Mouse (Mus musculus): ENCODE measurements at regions not wholly inside any gene's neighbourhood (a gene's known extent, or its start where the extent isn't known, plus 50 kb on each side); places are given as distances from the start of the nearest gene placed in this dataset.

DNA sequence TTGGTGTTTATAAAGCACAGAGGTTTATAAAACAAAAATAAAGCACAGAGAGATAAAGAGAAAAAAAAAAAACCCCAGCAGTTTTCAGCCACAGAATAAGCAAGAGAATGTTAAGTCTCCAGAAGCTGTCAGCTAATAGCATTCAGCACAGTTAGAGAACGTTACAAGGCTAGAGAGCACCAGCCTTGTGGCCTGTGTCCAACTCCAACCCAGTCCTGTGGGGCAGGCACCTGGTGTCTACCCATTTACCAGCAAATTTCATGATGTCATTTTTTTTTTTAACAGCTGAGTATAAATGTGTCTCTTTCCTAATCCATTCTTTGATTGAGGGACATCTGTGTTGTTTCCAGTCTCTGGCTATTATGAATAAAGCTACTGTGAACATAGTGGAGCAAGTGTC is 686.7 kb upstream of the 4930444P10Rik start:
- TF ChIP-seq CTCF (IDR thresholded peaks at IDR 0.05; ENCODE audit: extremely low read depth, insufficient read depth, low read length), result no peak
- TF ChIP-seq POLR2A (IDR thresholded peaks at IDR 0.05; ENCODE audit: extremely low read depth, insufficient read depth, low read length), result no peak

Measured in cortical plate, adult 2 months (tissue).